Mouse (Mus musculus) limb, embryonic 14.5 days (tissue): ENCODE measurements at regions not wholly inside any gene's neighbourhood (a gene's known extent, or its start where the extent isn't known, plus 50 kb on each side); places are given as distances from the start of the nearest gene placed in this dataset.

Source experiments
- ATAC-seq: fragments of 200-750 bp; cut with Nextera tagmentation; 2 replicates; pipeline ENCODE4 v1.8.0; 2017; ENCODE audit warnings: low read depth, moderate number of reproducible peaks, moderate TSS enrichment; ENCODE audit not compliant: low FRiP score
- DNase-seq: peaks from one replicate; pipeline ENCODE4 v3.0.0-alpha.2; 2015; ENCODE audit warnings: low spot score
- H3K27ac ChIP-seq: fragments of 300-500 bp; sonication (generic); replicated peaks from 2 replicates; pipeline ENCODE4 v1.5.1; 2014; ENCODE audit warnings: low read depth, mild to moderate bottlenecking, low read length, moderate library complexity, mixed read lengths
- H3K27me3 ChIP-seq: fragments of 300-500 bp; sonication (generic); 2 replicates; pipeline ENCODE4 v1.6.1; 2014; ENCODE audit warnings: low read length, mixed read lengths; ENCODE audit not compliant: control insufficient read depth, insufficient read depth
- H3K36me3 ChIP-seq: fragments of 300-500 bp; sonication (generic); 2 replicates; pipeline ENCODE4 v1.6.1; 2014; ENCODE audit warnings: mild to moderate bottlenecking, low read length, moderate library complexity, mixed read lengths; ENCODE audit not compliant: control insufficient read depth, insufficient read depth
- H3K4me1 ChIP-seq: fragments of 300-500 bp; sonication (generic); 2 replicates; pipeline ENCODE4 v1.6.1; 2014; ENCODE audit warnings: antibody characterized with exemption, low read length, mixed read lengths; ENCODE audit not compliant: control insufficient read depth, insufficient read depth
- H3K4me2 ChIP-seq: fragments of 300-500 bp; sonication (generic); replicated peaks from 2 replicates; pipeline ENCODE4 v1.6.1; 2014; ENCODE audit warnings: low read depth, mild to moderate bottlenecking, low read length, moderate library complexity; ENCODE audit not compliant: severe bottlenecking
- H3K4me3 ChIP-seq: fragments of 300-500 bp; sonication (generic); replicated peaks from 2 replicates; pipeline ENCODE4 v1.5.1; 2014; ENCODE audit warnings: low read length
- H3K9ac ChIP-seq: fragments of 300-500 bp; sonication (generic); 2 replicates; pipeline ENCODE4 v1.6.1; 2014; ENCODE audit warnings: mild to moderate bottlenecking, low read depth, low read length, moderate library complexity; ENCODE audit not compliant: severe bottlenecking
- H3K9me3 ChIP-seq: fragments of 300-500 bp; sonication (generic); 2 replicates; pipeline ENCODE4 v1.6.1; 2016; ENCODE audit warnings: low read length; ENCODE audit not compliant: control insufficient read depth
- POLR2A ChIP-seq: fragments of 200-500 bp; IDR thresholded peaks from 2 replicates; pipeline ENCODE4 v1.8.0; 2012; ENCODE audit warnings: inconsistent platforms, mild to moderate bottlenecking, moderate library complexity, borderline replicate concordance; ENCODE audit not compliant: insufficient read depth, insufficient read length; ENCODE audit errors: extremely low read depth
- WGBS: fragments of 180-500 bp; shearing (Covaris S2); extraction: QIAGEN DNeasy Blood & Tissue Kit; methylation state at CpG from one replicate; pipeline ENCODE4 v1.1.7; 2014; 5-methylcytosine and 5-hydroxymethylcytosine counted together

DNA sequence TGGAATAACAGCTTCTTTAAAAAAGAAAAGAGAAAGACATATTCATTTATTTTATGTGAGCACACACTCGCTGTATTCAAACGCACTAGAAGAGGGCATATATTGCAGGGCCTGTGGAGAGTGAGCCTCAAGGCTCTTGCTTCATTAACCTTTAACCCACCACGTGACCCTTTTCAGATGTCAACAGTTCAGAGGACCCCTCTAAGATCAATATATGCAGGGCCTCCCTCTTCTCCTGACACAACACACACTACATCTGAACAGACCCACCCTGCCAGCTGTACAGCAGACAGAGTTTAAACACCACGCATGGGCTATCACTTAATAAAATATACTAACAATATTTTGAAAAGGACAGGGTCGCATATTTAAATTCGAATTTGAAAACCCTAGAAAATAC, 242.7 kb upstream of the Adamts16 start:
- no peak for ATAC-seq
- TF ChIP-seq POLR2A, result no peak
- no peaks in the 10 kb centered on the region for H3K4me1 ChIP-seq
- H3K9me3 ChIP-seq, result no peaks in the 10 kb centered on the region
- H3K9ac ChIP-seq, result no peak overlapping the region
- 59% methylated on average over 6 of the region's 6 CpGs for WGBS
- H3K4me3 ChIP-seq, result no peak overlapping the region
- no peak overlapping the region for H3K27ac ChIP-seq
- DNase-seq, result no peak
- H3K27me3 ChIP-seq, result no peaks in the 10 kb centered on the region
- H3K4me2 ChIP-seq, result no peak overlapping the region
- no peaks in the 10 kb centered on the region for H3K36me3 ChIP-seq

GRCm38 (mm10) chr13:71075916-71076315, 234.3 kb upstream of the Adamts16 start:
- no peak for TF ChIP-seq POLR2A
- DNase-seq (no peak), ATAC-seq (no peak)
- no peaks in the 10 kb centered on the region for H3K9me3 ChIP-seq
- H3K27ac ChIP-seq, result no peak overlapping the region
- H3K27me3 ChIP-seq, result no peaks in the 10 kb centered on the region
- no peaks in the 10 kb centered on the region for H3K36me3 ChIP-seq
- no peak overlapping the region for H3K4me2 ChIP-seq
- no peaks in the 10 kb centered on the region for H3K4me1 ChIP-seq
- no peak overlapping the region for H3K9ac ChIP-seq
- H3K4me3 ChIP-seq, result no peak overlapping the region
- WGBS, result 84% methylated on average over 4 of the region's 4 CpGs

- H3K4me1 ChIP-seq, result no peaks in the 10 kb centered on the region
- no peaks in the 10 kb centered on the region for H3K27me3 ChIP-seq
- no peaks in the 10 kb centered on the region for H3K36me3 ChIP-seq
- H3K9ac ChIP-seq, result no peak overlapping the region
- no peak overlapping the region for H3K4me2 ChIP-seq
- H3K9me3 ChIP-seq, result no peaks in the 10 kb centered on the region
- 71% methylated on average over 10 of the region's 10 CpGs for WGBS
- DNase-seq (no peak), ATAC-seq (no peak)
- H3K4me3 ChIP-seq, result no peak overlapping the region
- no peak overlapping the region for H3K27ac ChIP-seq
- no peak for TF ChIP-seq POLR2A
Observed at GRCm38 (mm10) chr13:71074012-71074411, 232.4 kb upstream of the Adamts16 start.

DNA sequence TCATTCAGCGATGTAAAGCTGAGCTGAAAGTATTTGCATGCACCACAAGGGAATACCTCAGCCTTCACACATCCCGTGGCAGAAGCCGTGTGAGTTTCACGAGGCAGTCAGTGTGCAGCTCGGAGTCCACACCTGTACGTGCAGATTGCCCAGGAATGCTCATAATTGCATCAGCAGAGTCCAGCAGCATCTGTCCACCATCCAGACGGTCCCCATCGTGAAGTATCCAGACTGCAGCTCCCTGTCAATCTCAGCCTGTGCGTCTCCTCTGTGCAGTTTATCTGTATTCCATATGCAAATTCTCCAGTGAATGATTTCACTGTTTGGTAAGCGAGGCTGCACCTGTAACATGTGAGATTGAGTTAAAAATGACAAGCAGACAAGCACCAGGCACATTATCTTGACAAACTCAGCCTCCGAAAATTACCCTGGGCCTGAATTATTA, 227.2 kb upstream of the Adamts16 start:
- H3K27me3 ChIP-seq, result no peaks in the 10 kb centered on the region
- H3K4me1 ChIP-seq, result no peaks in the 10 kb centered on the region
- no peak overlapping the region for H3K4me2 ChIP-seq
- H3K4me3 ChIP-seq, result no peak overlapping the region
- no peak for DNase-seq
- no peaks in the 10 kb centered on the region for H3K9me3 ChIP-seq
- no peak for ATAC-seq
- no peak for TF ChIP-seq POLR2A
- H3K27ac ChIP-seq, result no peak overlapping the region
- WGBS, result 53% methylated on average over 11 of the region's 11 CpGs
- H3K36me3 ChIP-seq, result no peaks in the 10 kb centered on the region
- no peak overlapping the region for H3K9ac ChIP-seq

GRCm38 (mm10) chr13:71068011-71068410, 226.4 kb upstream of the Adamts16 start:
- H3K9me3 ChIP-seq, result no peaks in the 10 kb centered on the region
- H3K4me1 ChIP-seq, result no peaks in the 10 kb centered on the region
- 41% methylated on average over 4 of the region's 4 CpGs for WGBS
- ATAC-seq (no peak), DNase-seq (no peak)
- no peaks in the 10 kb centered on the region for H3K27me3 ChIP-seq
- H3K9ac ChIP-seq, result no peak overlapping the region
- no peak overlapping the region for H3K4me2 ChIP-seq
- no peak overlapping the region for H3K4me3 ChIP-seq
- no peak overlapping the region for H3K27ac ChIP-seq
- H3K36me3 ChIP-seq, result no peaks in the 10 kb centered on the region
- no peak for TF ChIP-seq POLR2A

- DNase-seq, result no peak
- Histone ChIP-seq H3K27me3 (no peaks in the 10 kb centered on the region), H3K4me2 (no peak overlapping the region), H3K36me3 (no peaks in the 10 kb centered on the region), H3K9ac (no peak overlapping the region), H3K9me3 (no peaks in the 10 kb centered on the region), H3K27ac (no peak overlapping the region), H3K4me1 (no peaks in the 10 kb centered on the region), H3K4me3 (no peak overlapping the region)
- ATAC-seq, result no peak
- no peak for TF ChIP-seq POLR2A
- WGBS, result 68% methylated on average over 1 of the region's 1 CpGs
Observed at GRCm38 (mm10) chr13:71065568-71065967, 224.0 kb upstream of the Adamts16 start.
